8 mouse cellular contexts compared by ENCODE assay signal in genomic region chr2:32289578-32289977, GRCm38 (mm10). TPM values are rescaled to one million over a fixed set of nuclear protein-coding genes. Genes with fewer than 3 reads are reported as not detected.
DNase-seq lines count a peak whose midpoint lies in the region; ATAC-seq lines count a peak whose summit lies in the region.

No protein-coding gene starts in this region.

- peak overlapping the region; percentile 84 for H3K4me2 ChIP-seq in embryonic facial prominence, embryonic 13.5 days
- H3K4me2 ChIP-seq in neural tube, embryonic 15.5 days: peak overlapping the region; percentile 83

- no peaks in the 10 kb centered on the region for H3K27me3 ChIP-seq in heart, embryonic 10.5 days (ENCODE audit: insufficient read depth, poor library complexity, severe bottlenecking)
- no peaks in the 10 kb centered on the region for H3K27me3 ChIP-seq in embryonic facial prominence, embryonic 13.5 days
- H3K27me3 ChIP-seq in limb, embryonic 10.5 days (ENCODE audit: low read depth, poor library complexity, severe bottlenecking): no peaks in the 10 kb centered on the region
- no peaks in the 10 kb centered on the region for H3K27me3 ChIP-seq in neural tube, embryonic 15.5 days (replicated peaks)

- H3K36me3 ChIP-seq in heart, embryonic 10.5 days: peaks cover 33% of the 10 kb centered on the region
- peaks cover 33% of the 10 kb centered on the region for H3K36me3 ChIP-seq in embryonic facial prominence, embryonic 13.5 days
- H3K36me3 ChIP-seq in limb, embryonic 10.5 days: peaks cover 39% of the 10 kb centered on the region
- H3K36me3 ChIP-seq in neural tube, embryonic 15.5 days: peaks cover 19% of the 10 kb centered on the region

- H3K4me1 ChIP-seq in heart, embryonic 10.5 days: peaks cover 23% of the 10 kb centered on the region
- H3K4me1 ChIP-seq in embryonic facial prominence, embryonic 13.5 days: peaks cover 22% of the 10 kb centered on the region
- H3K4me1 ChIP-seq in limb, embryonic 10.5 days: peaks cover 20% of the 10 kb centered on the region
- H3K4me1 ChIP-seq in neural tube, embryonic 15.5 days: peaks cover 42% of the 10 kb centered on the region

- no peaks in the 10 kb centered on the region for H3K9me3 ChIP-seq in heart, embryonic 10.5 days
- no peaks in the 10 kb centered on the region for H3K9me3 ChIP-seq in embryonic facial prominence, embryonic 13.5 days
- H3K9me3 ChIP-seq in limb, embryonic 10.5 days (replicated peaks): no peaks in the 10 kb centered on the region
- no peaks in the 10 kb centered on the region for H3K9me3 ChIP-seq in neural tube, embryonic 15.5 days (replicated peaks)

- H3K9ac ChIP-seq in embryonic facial prominence, embryonic 13.5 days: no peak overlapping the region
- no peak overlapping the region for H3K9ac ChIP-seq in neural tube, embryonic 15.5 days (replicated peaks)

- H3K27ac ChIP-seq in heart, embryonic 10.5 days: no peak overlapping the region
- H3K27ac ChIP-seq in embryonic facial prominence, embryonic 13.5 days: no peak overlapping the region
- no peak overlapping the region for H3K27ac ChIP-seq in limb, embryonic 10.5 days
- no peak overlapping the region for H3K27ac ChIP-seq in neural tube, embryonic 15.5 days (replicated peaks)

- DNase-seq in heart, embryonic 10.5 days (ENCODE audit: low spot score): no peak
- no peak for DNase-seq in heart, adult 11 months
- peak; percentile 83 for DNase-seq in ES-CJ7 (ENCODE audit: low read depth, low spot score)
- DNase-seq in limb, embryonic 10.5 days (ENCODE audit: low spot score): no peak
- no peak for DNase-seq in urinary bladder, postnatal 10 days (ENCODE audit: low spot score)
- no peak for DNase-seq in right cerebral cortex, postnatal 4 days

- peak overlapping the region; percentile 98 for H3K4me3 ChIP-seq in heart, embryonic 10.5 days
- H3K4me3 ChIP-seq in embryonic facial prominence, embryonic 13.5 days: peak overlapping the region; percentile 88
- H3K4me3 ChIP-seq in limb, embryonic 10.5 days: peak overlapping the region; percentile 95
- peak overlapping the region; percentile 72 for H3K4me3 ChIP-seq in neural tube, embryonic 15.5 days (replicated peaks)

- no peak for ATAC-seq in embryonic facial prominence, embryonic 13.5 days (ENCODE audit: insufficient number of reproducible peaks, insufficient read depth, low FRiP score, low TSS enrichment, low read depth)
- no peak for ATAC-seq in neural tube, embryonic 15.5 days (ENCODE audit: low FRiP score)

RNA-seq across cellular contexts. Expression of gene Swi5, which starts 1.7 kb away (rescaled TPM):
- polyA plus RNA-seq in heart, embryonic 10.5 days (2016; fragmentation: Nextera tagmentation; extraction: Ambion mirVana): 318 and 348 TPM in 2 replicates
- polyA plus RNA-seq in embryonic facial prominence, embryonic 13.5 days (2015; fragmentation: Nextera tagmentation; extraction: Ambion mirVana): 497 and 538 TPM in 2 replicates
- 440 and 446 TPM in 2 replicates for polyA plus RNA-seq in limb, embryonic 10.5 days (2016; fragmentation: Nextera tagmentation; extraction: Ambion mirVana)
- polyA plus RNA-seq in neural tube, embryonic 15.5 days (2015; fragmentation: Nextera tagmentation; extraction: Ambion mirVana): 421 and 448 TPM in 2 replicates

RNA-seq across cellular contexts. Expression of gene Golga2, which starts 2.4 kb away (rescaled TPM):
- 22.0 and 27.2 TPM in 2 replicates for polyA plus RNA-seq in heart, embryonic 10.5 days (2016; fragmentation: Nextera tagmentation; extraction: Ambion mirVana)
- polyA plus RNA-seq in embryonic facial prominence, embryonic 13.5 days (2015; fragmentation: Nextera tagmentation; extraction: Ambion mirVana): 25.6 and 31.2 TPM in 2 replicates
- 20.4 and 25.0 TPM in 2 replicates for polyA plus RNA-seq in limb, embryonic 10.5 days (2016; fragmentation: Nextera tagmentation; extraction: Ambion mirVana)
- polyA plus RNA-seq in neural tube, embryonic 15.5 days (2015; fragmentation: Nextera tagmentation; extraction: Ambion mirVana): 27.5 and 31.3 TPM in 2 replicates

RNA-seq across cellular contexts. Expression of gene Uck1, which starts 29.6 kb away (rescaled TPM):
- 63.1 and 65.8 TPM in 2 replicates for polyA plus RNA-seq in heart, embryonic 10.5 days (2016; fragmentation: Nextera tagmentation; extraction: Ambion mirVana)
- 68.9 and 69.4 TPM in 2 replicates for polyA plus RNA-seq in embryonic facial prominence, embryonic 13.5 days (2015; fragmentation: Nextera tagmentation; extraction: Ambion mirVana)
- polyA plus RNA-seq in limb, embryonic 10.5 days (2016; fragmentation: Nextera tagmentation; extraction: Ambion mirVana): 69.6 and 74.0 TPM in 2 replicates
- polyA plus RNA-seq in neural tube, embryonic 15.5 days (2015; fragmentation: Nextera tagmentation; extraction: Ambion mirVana): 88.6 and 95.8 TPM in 2 replicates

RNA-seq across cellular contexts. Expression of gene Pomt1, which starts 53.2 kb away (rescaled TPM):
- polyA plus RNA-seq in heart, embryonic 10.5 days (2016; fragmentation: Nextera tagmentation; extraction: Ambion mirVana): 18.8 and 24.2 TPM in 2 replicates
- polyA plus RNA-seq in embryonic facial prominence, embryonic 13.5 days (2015; fragmentation: Nextera tagmentation; extraction: Ambion mirVana): 25.1 and 31.3 TPM in 2 replicates
- polyA plus RNA-seq in limb, embryonic 10.5 days (2016; fragmentation: Nextera tagmentation; extraction: Ambion mirVana): 21.1 and 24.1 TPM in 2 replicates
- polyA plus RNA-seq in neural tube, embryonic 15.5 days (2015; fragmentation: Nextera tagmentation; extraction: Ambion mirVana): 30.7 and 30.9 TPM in 2 replicates
